Mouse (Mus musculus): ENCODE results near the gene Gm9508. TPM values are rescaled to one million over a fixed set of nuclear protein-coding genes. Genes with fewer than 3 reads are reported as not detected.
A peak's percentile ranks its signal among the peaks of the same experiment; 100 is the strongest.

The Gm9508 gene
- total RNA-seq, 2 experiments from 2014 or later = not detected

GRCm38 (mm10) chr10:77647901-77648300 lies 49.1 kb downstream of the Gm9508 start:
- no peak overlapping the region for H3K4me3 ChIP-seq
- H3K27ac ChIP-seq = peak overlapping the region; percentile 43
- no peak for TF ChIP-seq CTCF (conservative IDR thresholded peaks at IDR 0.05)
- no peak for DNase-seq (ENCODE audit: low spot score in 2 of 2)

GRCm38 (mm10) chr10:77647461-77647860 lies 49.6 kb downstream of the Gm9508 start:
- H3K27ac ChIP-seq = peak overlapping the region; percentile 43
- no peak for TF ChIP-seq CTCF (conservative IDR thresholded peaks at IDR 0.05)
- DNase-seq (ENCODE audit: low spot score in 2 of 2) = no peak
- no peak overlapping the region for H3K4me3 ChIP-seq

Other genes starting within 250 kb of the Gm9508 start
- 10 to 100 TPM; 32.8 to 35.2 TPM for gene Fam207a, start 181.4 kb downstream of the Gm9508 start, total RNA-seq (2021)
- 1 to 10 TPM; 3.3 to 4.6 TPM for gene Itgb2, start 167.0 kb downstream of the Gm9508 start, total RNA-seq (2021)
- gene Pttg1ip, start 115.5 kb downstream of the Gm9508 start, total RNA-seq (2021) = 10 to 100 TPM; 76.9 to 77.5 TPM
- gene Sumo3, start 91.1 kb downstream of the Gm9508 start, total RNA-seq (2021) = 100 to 1,000 TPM; 131 to 138 TPM
- 10 to 100 TPM; 18.3 to 27.0 TPM for gene Gm49325, start 91.0 kb downstream of the Gm9508 start, total RNA-seq (2021)
- 10 to 100 TPM; 81.6 to 95.4 TPM for gene Ube2g2, start 75.0 kb downstream of the Gm9508 start, total RNA-seq (2021)
- gene Tspear, start 10.7 kb downstream of the Gm9508 start, total RNA-seq (2021) = not detected
- gene Gm19402, start 6.5 kb downstream of the Gm9508 start, total RNA-seq (2021) = not detected
- gene Gm10272, start 9.4 kb upstream of the Gm9508 start, total RNA-seq (2021) = not detected
- gene Gm10024, start 14.2 kb upstream of the Gm9508 start, total RNA-seq (2021) = not detected
- not detected for gene Gm10142, start 18.6 kb upstream of the Gm9508 start, total RNA-seq (2021)
- gene Krtap12-1, start 23.4 kb upstream of the Gm9508 start, total RNA-seq (2021) = not detected
- gene Gm10100, start 29.3 kb upstream of the Gm9508 start, total RNA-seq (2021) = not detected
- not detected for gene Gm18596, start 45.4 kb upstream of the Gm9508 start, total RNA-seq (2021)
- not detected for gene Gm9736, start 54.1 kb upstream of the Gm9508 start, total RNA-seq (2021)
- gene Gm3233, start 62.4 kb upstream of the Gm9508 start, total RNA-seq (2021) = not detected
- not detected for gene Gm3238, start 74.1 kb upstream of the Gm9508 start, total RNA-seq (2021)
- not detected for gene Gm7138, start 79.7 kb upstream of the Gm9508 start, total RNA-seq (2021)
- not detected for gene Gm3250, start 85.3 kb upstream of the Gm9508 start, total RNA-seq (2021)
- gene Gm7137, start 91.0 kb upstream of the Gm9508 start, total RNA-seq (2021) = not detected
- not detected for gene Gm9639, start 97.8 kb upstream of the Gm9508 start, total RNA-seq (2021)
- gene Gm19668, start 101.9 kb upstream of the Gm9508 start, total RNA-seq (2021) = not detected
- not detected for gene Gm9507, start 114.6 kb upstream of the Gm9508 start, total RNA-seq (2021)
- gene Gm2696, start 117.4 kb upstream of the Gm9508 start, total RNA-seq (2021) = not detected
- gene Krtap10-4, start 129.9 kb upstream of the Gm9508 start, total RNA-seq (2021) = not detected
- gene Krtap10-10, start 138.7 kb upstream of the Gm9508 start, total RNA-seq (2021) = not detected
- not detected for gene Gm36176, start 149.6 kb upstream of the Gm9508 start, total RNA-seq (2021)
- gene Gm10318, start 155.6 kb upstream of the Gm9508 start, total RNA-seq (2021) = not detected
- gene Gm3285, start 164.7 kb upstream of the Gm9508 start, total RNA-seq (2021) = not detected
- 1 to 10 TPM; 3.6 to 3.7 TPM for gene Lrrc3, start 205.3 kb upstream of the Gm9508 start, total RNA-seq (2021)